Mouse (Mus musculus): Measurements from ENCODE around the gene Klhl3. TPM values are rescaled to one million over a fixed set of nuclear protein-coding genes. Genes with fewer than 3 reads are reported as not detected.

The Klhl3 gene
- polyA plus RNA-seq, 1 experiment from 2014 or later = 4.3 TPM

DNA sequence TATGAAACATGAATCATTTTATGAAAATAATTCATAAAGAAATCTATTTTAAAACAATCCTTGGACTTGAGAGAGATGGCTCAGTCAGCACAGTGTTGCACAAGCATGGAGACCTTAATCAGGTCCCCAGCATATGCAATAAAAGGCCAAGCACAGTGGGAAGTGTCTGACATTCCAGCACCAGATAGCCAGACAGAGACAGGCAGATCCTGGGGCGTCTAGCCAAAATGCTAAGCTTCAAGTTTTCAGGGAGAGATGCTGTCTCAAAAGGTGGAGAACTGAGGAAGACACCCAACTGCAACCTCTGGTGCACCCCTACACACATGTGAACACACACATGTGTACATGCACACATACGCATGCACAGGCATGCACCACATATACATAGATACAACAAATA lies 153.1 kb downstream of the Klhl3 start:
- 79% methylated on average over 2 of the region's 2 CpGs for WGBS
- Histone ChIP-seq H3K36me3 (replicated peaks) (no peaks in the 10 kb centered on the region), H3K4me3 (replicated peaks) (no peak overlapping the region), H3K27me3 (peaks cover 6% of the 10 kb centered on the region), H3K27ac (no peak overlapping the region), H3K9me3 (0 out of 2 replicates have a peak, but pooled peaks cover 2% of the 10 kb centered on the region), H3K4me1 (no peaks in the 10 kb centered on the region), H3K9ac (no peak overlapping the region), H3K4me2 (no peak overlapping the region)
- ATAC-seq (ENCODE audit: low FRiP score) = no peak

DNA sequence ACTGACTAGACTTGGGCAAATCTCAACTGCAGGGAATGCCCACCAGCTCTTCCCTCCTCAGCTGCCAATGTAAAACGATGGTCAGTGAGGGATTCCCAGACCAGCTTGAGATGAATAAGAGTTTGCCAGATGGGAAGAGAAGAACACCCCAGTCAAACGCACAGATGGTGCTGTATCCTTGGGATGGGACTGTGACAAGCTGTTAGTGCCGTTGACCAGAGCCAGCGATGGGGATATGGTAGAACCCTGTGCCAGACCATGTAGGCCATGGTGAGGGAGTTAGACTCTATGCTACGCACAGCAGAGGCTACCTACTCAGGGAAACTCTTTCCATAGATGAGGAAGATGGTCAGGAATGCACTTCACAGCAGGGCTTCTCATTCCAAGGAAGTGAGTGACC lies 153.6 kb downstream of the Klhl3 start:
- no peak for ATAC-seq (ENCODE audit: low FRiP score)
- Histone ChIP-seq H3K36me3 (replicated peaks) (no peaks in the 10 kb centered on the region), H3K4me3 (replicated peaks) (no peak overlapping the region), H3K9me3 (0 out of 2 replicates have a peak, but pooled peaks cover 2% of the 10 kb centered on the region), H3K27me3 (peaks cover 6% of the 10 kb centered on the region), H3K4me2 (no peak overlapping the region), H3K27ac (no peak overlapping the region), H3K4me1 (no peaks in the 10 kb centered on the region), H3K9ac (no peak overlapping the region)
- 90% methylated on average over 5 of the region's 5 CpGs for WGBS

MicroRNAs encoded within 50 kb of the gene (microRNA counts, 519-probe panel; counts per million panel counts)
- not detected for microRNA mmu-miR-874

Small RNA genes lying within 50 kb of the gene (microRNA-seq; reads per million reads assigned to microRNA genes)
- gene Mir874 = 222 reads per million, percentile 60 among the genes with 10 or more reads in this experiment

Other genes with a start within 250 kb of the Klhl3 start
- 9.5 and 12.0 TPM in 2 replicates for gene Spock1, start 205.3 kb downstream of the Klhl3 start, polyA plus RNA-seq (2016; fragmentation: Nextera tagmentation; extraction: Ambion mirVana)
- gene Hnrnpa0, start 15.0 kb upstream of the Klhl3 start, polyA plus RNA-seq (2016; fragmentation: Nextera tagmentation; extraction: Ambion mirVana) = 69.5 and 75.3 TPM in 2 replicates
- 54.7 and 59.5 TPM in 2 replicates for gene Idnk, start 44.1 kb upstream of the Klhl3 start, polyA plus RNA-seq (2016; fragmentation: Nextera tagmentation; extraction: Ambion mirVana)
- gene Ubqln1, start 102.1 kb upstream of the Klhl3 start, polyA plus RNA-seq (2016; fragmentation: Nextera tagmentation; extraction: Ambion mirVana) = 162 and 172 TPM in 2 replicates
- gene Gkap1, start 162.1 kb upstream of the Klhl3 start, polyA plus RNA-seq (2016; fragmentation: Nextera tagmentation; extraction: Ambion mirVana) = 40.7 and 48.6 TPM in 2 replicates
- gene Kif27, start 245.5 kb upstream of the Klhl3 start, polyA plus RNA-seq (2016; fragmentation: Nextera tagmentation; extraction: Ambion mirVana) = 1.7 TPM in 2 replicates